Mouse (Mus musculus): ENCODE measurements at regions not wholly inside any gene's neighbourhood (a gene's known extent, or its start where the extent isn't known, plus 50 kb on each side); places are given as distances from the start of the nearest gene placed in this dataset.
A peak's percentile ranks its signal among the peaks of the same experiment; 100 is the strongest.

- DNase-seq (ENCODE audit: extremely low spot score in 1 of 2, low spot score in 2 of 2): no peak
- no peak for TF ChIP-seq CTCF (IDR thresholded peaks at IDR 0.05)
- Histone ChIP-seq H3K4me3 (no peak overlapping the region), H3K27ac (no peak overlapping the region)
- intact Hi-C loops (cut with DNase I): no loop called here
Observed at GRCm38 (mm10) chr3:137768627-137769026, 95.7 kb upstream of the H2afz start.

- intact Hi-C loops (cut with DNase I): loop anchor here (5.0 kb wide), 2 partner anchors 142 to 217 kb away; partner anchors contain the start of gene Lamtor3
- H3K4me3 ChIP-seq: no peak overlapping the region
- DNase-seq (ENCODE audit: extremely low spot score in 1 of 2, low spot score in 2 of 2): no peak
- H3K27ac ChIP-seq: no peak overlapping the region
- TF ChIP-seq CTCF (IDR thresholded peaks at IDR 0.05): no peak
Observed at GRCm38 (mm10) chr3:137775076-137775849, 89.0 kb upstream of the H2afz start.

DNA sequence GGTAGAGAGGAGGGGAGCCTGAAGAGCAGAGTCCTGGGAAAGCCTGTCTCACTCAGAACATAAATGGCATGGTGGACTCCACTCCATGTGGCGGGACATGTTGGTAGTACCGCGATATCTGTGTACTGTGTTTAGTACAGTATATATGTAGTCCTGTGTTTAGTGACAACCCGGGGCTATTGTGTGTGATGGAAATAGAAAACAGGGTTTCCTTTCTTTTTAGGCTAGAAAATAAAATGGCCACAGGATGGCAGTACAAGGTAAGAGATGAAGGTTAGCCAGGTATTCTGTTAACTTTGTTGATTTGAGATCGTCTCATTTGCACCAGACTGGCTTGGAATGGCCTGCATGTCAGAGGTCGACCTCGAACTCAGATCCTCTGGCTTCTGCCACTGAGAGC, 86.2 kb upstream of the H2afz start:
- peak; percentile 62 for TF ChIP-seq CTCF (IDR thresholded peaks at IDR 0.05)
- Histone ChIP-seq H3K4me3 (peak overlapping the region; percentile 18; the same call in 1 of the 2 replicates), H3K27ac (no peak overlapping the region)
- peak in 1 of 2 experiments; percentile 24 for DNase-seq (ENCODE audit: extremely low spot score in 1 of 2, low spot score in 2 of 2)
- intact Hi-C loops (cut with DNase I): loop anchor here (1.0 to 5.0 kb wide), 5 partner anchors 41 to 654 kb away; partner anchors contain the start of genes Lamtor3 and Mttp

GRCm38 (mm10) chr3:137780029-137780428, 84.3 kb upstream of the H2afz start:
- no peak for DNase-seq (ENCODE audit: extremely low spot score in 1 of 2, low spot score in 2 of 2)
- Histone ChIP-seq H3K27ac (no peak overlapping the region), H3K4me3 (no peak overlapping the region)
- intact Hi-C loops (cut with DNase I): loop anchor here (5.0 kb wide), 1 partner anchor 77 kb away; no protein-coding TSS in a partner anchor
- TF ChIP-seq CTCF (IDR thresholded peaks at IDR 0.05): no peak

DNA sequence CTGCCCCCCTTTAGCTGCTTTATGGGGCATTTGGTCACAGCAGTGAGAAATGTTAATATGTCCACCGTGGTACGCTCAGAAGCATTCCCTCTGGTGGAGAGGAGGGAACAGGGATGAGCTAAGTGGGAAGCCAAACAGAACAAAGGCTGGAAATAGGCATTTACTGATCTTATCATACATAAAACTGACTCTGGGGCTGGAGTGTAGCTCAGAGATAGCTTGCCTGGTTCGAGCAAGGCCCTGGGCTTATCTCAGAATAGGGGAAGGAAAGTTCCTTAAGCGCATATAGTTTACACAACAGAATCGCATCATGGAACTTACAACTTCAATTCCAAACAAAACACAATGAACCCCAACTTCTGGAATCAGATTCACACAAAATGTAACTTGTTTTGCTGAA, 81.5 kb upstream of the H2afz start:
- no peak for DNase-seq (ENCODE audit: extremely low spot score in 1 of 2, low spot score in 2 of 2)
- intact Hi-C loops (cut with DNase I): loop anchor here (5.0 kb wide), 1 partner anchor 74 kb away; no protein-coding TSS in a partner anchor
- TF ChIP-seq CTCF (IDR thresholded peaks at IDR 0.05): no peak
- H3K27ac ChIP-seq: no peak overlapping the region
- no peak overlapping the region for H3K4me3 ChIP-seq

DNA sequence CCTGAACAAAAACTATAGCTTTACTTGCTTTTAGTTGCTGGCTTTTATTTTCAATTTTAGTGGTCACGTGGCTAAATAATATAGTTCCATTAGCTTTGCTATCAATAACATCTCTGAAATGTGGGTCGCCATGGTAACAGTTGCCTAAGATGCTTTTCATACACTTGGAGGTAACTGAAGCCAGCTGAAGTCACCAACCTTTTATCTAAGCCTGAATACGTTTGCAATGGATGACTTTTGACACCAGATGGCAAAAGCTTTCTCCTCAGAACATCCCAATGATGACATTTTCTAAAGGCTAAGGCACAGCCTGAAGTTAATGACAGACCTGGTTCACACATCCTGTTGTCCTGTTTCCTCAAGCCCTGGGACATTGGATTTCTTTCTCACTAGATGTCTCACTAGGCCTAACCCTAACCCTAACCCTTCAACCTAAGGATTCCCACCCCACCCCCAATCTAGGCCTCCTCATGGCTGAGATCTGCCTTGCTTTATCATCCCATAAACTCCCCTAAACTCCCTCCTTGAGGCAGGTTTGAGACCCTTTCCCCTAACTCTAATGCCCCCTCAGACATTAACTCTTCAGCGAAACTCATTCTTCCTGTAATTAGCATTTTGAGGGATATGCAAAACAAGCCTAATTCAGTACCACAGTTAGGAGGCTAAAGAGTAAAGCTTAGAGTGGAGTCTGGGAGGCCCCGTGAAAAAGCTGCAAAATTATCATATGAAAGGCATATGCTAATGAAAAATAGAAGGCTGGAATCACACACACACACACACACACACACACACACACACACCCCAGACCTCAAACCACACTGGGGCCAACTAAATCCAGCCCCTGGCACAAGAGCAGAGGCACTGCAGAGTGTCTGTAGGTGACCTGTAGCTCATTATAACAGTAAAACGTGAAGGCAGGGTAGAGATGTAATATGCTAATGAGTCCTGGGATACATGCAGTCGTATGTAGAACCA, 80.1 kb upstream of the H2afz start:
- no peak overlapping the region for H3K27ac ChIP-seq
- DNase-seq (ENCODE audit: extremely low spot score in 1 of 2, low spot score in 2 of 2): no peak
- intact Hi-C loops (cut with DNase I): loop anchor here (5.0 kb wide), 1 partner anchor 73 kb away; no protein-coding TSS in a partner anchor
- TF ChIP-seq CTCF (IDR thresholded peaks at IDR 0.05): no peak
- H3K4me3 ChIP-seq: no peak overlapping the region

GRCm38 (mm10) chr3:137785224-137785623, 79.1 kb upstream of the H2afz start:
- no peak for DNase-seq (ENCODE audit: extremely low spot score in 1 of 2, low spot score in 2 of 2)
- intact Hi-C loops (cut with DNase I): no loop called here
- no peak overlapping the region for H3K27ac ChIP-seq
- no peak overlapping the region for H3K4me3 ChIP-seq
- no peak for TF ChIP-seq CTCF (IDR thresholded peaks at IDR 0.05)

DNA sequence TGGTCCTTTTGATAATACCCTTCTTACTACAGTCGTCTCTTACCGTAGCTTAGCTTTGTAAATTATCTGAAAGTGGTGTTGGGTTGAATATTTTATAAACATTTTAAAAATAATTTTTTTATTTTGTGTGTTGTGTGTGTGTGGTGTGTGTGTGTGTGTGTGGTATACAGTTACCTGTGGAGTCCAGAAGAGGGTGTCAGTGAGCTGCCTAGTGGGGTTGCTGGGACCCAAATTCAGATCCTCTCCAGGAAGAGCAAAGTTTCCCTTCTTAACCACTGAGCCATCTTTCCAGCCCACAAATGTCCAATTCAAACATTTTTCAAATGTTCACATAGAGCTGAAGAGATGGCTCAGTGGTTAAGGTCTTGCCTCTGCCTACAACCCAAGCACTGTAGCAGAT, 78.4 kb upstream of the H2afz start:
- H3K4me3 ChIP-seq: no peak overlapping the region
- intact Hi-C loops (cut with DNase I): no loop called here
- no peak overlapping the region for H3K27ac ChIP-seq
- no peak for TF ChIP-seq CTCF (IDR thresholded peaks at IDR 0.05)
- no peak for DNase-seq (ENCODE audit: extremely low spot score in 1 of 2, low spot score in 2 of 2)

DNA sequence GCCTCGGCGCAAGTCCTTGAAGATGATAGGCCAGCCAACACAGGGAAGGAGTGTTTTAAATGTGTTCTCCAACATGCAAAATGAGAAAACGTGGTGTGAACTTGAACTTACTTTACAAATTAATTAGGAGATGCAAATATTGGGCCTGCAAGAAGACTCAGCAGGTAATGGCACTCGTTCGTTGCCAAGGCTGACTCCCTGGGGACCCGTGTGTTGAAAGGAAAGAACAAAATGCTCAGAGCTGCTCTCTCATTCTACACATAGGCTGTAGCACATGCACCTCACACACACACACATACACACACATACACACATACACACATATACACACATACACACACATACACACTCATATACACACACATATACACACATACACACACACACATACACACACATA, 74.6 kb upstream of the H2afz start:
- DNase-seq (ENCODE audit: extremely low spot score in 1 of 2, low spot score in 2 of 2): no peak
- no peak overlapping the region for H3K4me3 ChIP-seq
- intact Hi-C loops (cut with DNase I): no loop called here
- TF ChIP-seq CTCF (IDR thresholded peaks at IDR 0.05): no peak
- no peak overlapping the region for H3K27ac ChIP-seq

DNA sequence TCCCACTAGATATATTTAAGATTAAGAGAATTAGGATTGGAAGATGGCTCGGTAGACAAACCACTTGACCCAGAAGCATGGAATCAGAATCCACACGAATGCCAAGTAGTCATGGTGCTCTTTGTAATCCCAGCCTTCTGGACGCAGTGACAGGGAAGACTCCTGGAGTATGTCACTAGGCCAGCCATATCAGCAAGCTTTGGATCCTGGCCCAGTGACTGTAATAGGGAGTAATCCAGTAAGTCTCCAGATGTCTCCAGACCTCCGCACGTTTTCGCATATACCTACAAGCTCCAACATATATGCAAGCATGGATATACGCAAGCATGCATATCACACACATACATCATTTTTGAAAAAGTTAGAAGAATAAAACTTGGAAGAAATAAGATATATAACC, 73.9 kb upstream of the H2afz start:
- Histone ChIP-seq H3K4me3 (no peak overlapping the region), H3K27ac (no peak overlapping the region)
- TF ChIP-seq CTCF (IDR thresholded peaks at IDR 0.05): no peak
- intact Hi-C loops (cut with DNase I): no loop called here
- DNase-seq (ENCODE audit: extremely low spot score in 1 of 2, low spot score in 2 of 2): no peak

DNA sequence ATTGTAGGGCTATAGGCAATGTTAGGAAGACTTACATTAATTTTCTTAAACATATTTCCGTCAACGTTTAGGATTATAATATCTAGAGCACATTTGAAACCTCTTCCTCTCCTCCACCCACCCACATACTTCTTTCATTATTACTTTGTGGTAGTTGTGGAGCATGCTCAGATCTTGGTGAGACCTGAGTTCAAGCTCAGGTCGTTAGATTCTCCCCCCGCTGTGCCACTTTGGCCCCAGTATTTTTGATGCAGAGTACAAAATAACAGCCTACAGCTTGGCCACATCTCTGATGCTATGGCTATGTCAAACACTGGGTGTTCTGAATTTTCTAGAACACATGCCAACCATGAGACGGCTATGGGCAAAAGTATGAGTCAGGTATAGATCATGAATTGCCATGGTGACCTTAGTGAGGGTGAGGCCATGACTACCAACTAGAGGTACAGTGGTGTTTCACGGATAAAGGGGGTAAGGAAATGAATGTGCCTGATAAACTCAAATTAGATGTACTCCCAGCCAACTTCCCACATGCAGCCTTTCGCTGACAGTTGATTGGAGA, 68.5 kb upstream of the H2afz start:
- H3K4me3 ChIP-seq: no peak overlapping the region
- no peak for DNase-seq (ENCODE audit: extremely low spot score in 1 of 2, low spot score in 2 of 2)
- H3K27ac ChIP-seq: no peak overlapping the region
- intact Hi-C loops (cut with DNase I): no loop called here
- no peak for TF ChIP-seq CTCF (IDR thresholded peaks at IDR 0.05)

DNA sequence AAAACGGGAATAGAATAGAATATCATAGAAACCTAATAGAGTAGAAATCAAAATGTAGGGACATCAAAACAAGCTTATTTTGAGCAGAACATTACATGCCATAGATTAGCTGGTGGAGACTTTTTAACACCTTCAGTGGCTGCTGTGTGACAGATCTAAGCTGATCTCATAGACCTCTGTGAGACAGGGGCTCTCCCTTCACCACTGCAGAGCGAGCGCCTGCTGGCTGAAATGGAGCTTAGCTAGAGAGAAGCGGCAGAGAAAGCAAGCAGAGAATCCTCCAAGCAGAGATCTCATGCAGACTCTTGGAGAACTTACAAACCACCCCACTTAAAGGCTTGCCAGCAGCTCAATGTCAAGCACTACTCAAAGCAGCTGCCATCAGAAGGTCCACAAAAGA, 65.5 kb upstream of the H2afz start:
- no peak for DNase-seq (ENCODE audit: extremely low spot score in 1 of 2, low spot score in 2 of 2)
- intact Hi-C loops (cut with DNase I): no loop called here
- H3K27ac ChIP-seq: no peak overlapping the region
- no peak for TF ChIP-seq CTCF (IDR thresholded peaks at IDR 0.05)
- no peak overlapping the region for H3K4me3 ChIP-seq

Measured in left cerebral cortex, adult 2 months (tissue).